Mouse (Mus musculus) heart, postnatal 25 days (tissue): ENCODE results near the gene Kmt2a. TPM values are rescaled to one million over a fixed set of nuclear protein-coding genes. Genes with fewer than 3 reads are reported as not detected.
A peak's percentile ranks its signal among the peaks of the same experiment; 100 is the strongest.

Experiments used
- DNase-seq: peaks from one replicate; pipeline ENCODE4 v3.0.0; 2022; ENCODE audit warnings: low spot score
- intact Hi-C: fragments of 180-260 bp; cut with DNase I; formaldehyde crosslinking; loops from one replicate; pipeline ENCODE4 v1.15.1; 2025
- total RNA-seq, 2 experiments: library from RNA; stranded (reverse); gene quantifications; 2 replicates each; pipeline ENCODE4 v1.2.3; 2021

Kmt2a gene
- total RNA-seq, 2 experiments from 2014 or later: 23.2 to 28.1 TPM

DNA sequence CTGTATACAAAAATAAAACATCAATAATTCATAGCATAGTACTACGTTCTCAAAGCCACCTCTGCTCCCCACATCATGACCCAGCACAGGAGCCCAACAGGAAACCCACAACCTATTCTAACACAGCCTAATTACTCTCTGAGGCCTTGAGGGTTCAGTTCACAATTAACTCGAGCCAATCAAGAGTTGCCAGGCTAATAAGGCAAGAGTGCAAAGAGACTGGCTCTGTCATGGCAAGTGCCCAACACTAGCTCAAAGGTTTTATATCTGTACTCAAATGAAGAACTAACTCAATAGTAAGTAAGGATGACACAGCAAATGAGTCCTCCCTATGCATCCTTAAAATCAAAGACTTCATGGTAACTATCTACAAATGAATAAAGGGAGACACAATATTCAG, 50.6 kb downstream of the Kmt2a start:
- DNase-seq: no peak
- intact Hi-C loops: no loop called here

DNA sequence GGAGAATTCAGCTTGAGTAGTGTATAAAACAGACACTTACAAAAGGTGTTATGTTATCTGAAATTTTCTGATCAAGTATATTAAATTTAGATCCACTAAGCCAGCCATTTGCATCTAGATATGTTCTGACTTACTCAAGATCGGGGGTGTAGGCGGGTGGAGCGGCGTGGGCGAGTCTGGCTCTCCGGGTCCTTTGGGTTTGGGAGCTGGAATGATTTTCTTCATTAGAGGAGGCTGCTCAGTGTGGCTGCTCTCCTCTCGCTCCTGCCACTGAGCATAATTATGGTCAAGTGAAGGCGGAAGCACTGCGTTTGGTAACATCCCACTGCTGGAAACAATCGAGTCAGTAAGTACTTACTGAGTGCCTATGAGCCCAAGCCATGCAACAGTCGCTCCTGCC, 52.2 kb downstream of the Kmt2a start:
- no peak for DNase-seq
- intact Hi-C loops: no loop called here

DNA sequence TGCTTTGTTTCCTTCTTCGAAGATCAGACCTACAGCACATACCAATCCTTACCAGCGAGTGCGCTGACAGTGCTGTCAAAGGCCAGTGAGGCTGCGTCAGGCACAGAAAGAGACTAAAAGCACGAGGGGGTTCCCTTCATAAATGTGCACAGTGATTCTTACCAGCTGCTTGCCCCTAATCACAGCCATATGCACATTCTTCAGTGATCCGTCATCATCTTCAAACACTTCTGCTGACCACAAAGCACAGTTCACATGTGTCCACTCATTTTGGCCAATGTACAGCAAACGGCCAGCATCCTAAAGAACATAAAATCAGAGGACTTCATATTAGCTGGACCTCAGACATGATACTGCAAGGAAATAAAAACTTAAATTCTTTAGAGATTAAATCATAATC, 54.4 kb downstream of the Kmt2a start:
- intact Hi-C loops: no loop called here
- no peak for DNase-seq

DNA sequence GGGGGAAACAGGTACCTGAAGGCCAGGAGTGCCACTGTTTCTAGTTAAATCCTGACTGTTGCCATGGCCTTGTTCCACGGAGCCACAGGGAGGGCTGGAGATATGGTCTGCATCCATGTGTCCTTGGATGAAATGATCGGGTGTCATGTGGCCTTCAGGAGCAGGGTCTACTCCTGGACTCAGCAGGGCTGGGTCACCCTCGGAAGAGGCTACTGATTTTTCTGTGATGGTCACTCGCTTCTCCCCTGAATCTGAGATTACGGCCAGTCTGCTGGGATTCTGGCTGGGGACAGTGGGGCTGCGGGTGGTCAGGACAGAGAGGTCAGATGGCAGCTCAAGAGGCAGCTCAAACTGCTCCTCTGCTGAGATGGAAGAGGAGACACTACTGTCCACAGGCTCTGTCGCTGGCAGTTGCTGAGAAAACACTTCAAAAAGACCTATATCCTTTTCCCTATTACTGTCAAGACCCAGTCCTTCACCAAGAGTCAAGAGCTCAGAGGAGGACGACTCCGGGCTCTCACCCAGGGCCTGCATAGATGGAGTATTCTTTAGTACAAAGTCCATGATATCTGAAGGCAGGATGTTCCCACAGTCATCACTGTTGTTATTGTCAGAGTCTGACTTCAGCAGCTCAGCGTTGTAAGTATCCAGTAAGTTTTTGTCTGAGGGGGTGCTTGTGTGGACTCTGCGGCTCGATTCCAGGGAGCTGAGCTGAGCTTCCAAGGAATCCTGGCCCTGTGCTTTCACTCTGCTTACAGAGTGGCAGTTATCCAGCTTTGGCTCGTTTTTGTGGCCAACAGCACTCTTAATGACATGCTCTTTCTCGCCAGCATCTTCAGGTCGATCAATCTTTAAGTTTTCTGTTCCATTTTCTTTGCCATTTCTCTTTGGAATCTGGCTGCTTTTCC, 60.9 kb downstream of the Kmt2a start:
- DNase-seq: no peak
- intact Hi-C loops: no loop called here

GRCm38 (mm10) chr9:44817522-44817921, 63.6 kb downstream of the Kmt2a start:
- intact Hi-C loops: no loop called here
- DNase-seq: no peak

- intact Hi-C loops: no loop called here
- DNase-seq: no peak
Observed at GRCm38 (mm10) chr9:44814179-44814578, 66.9 kb downstream of the Kmt2a start.

DNA sequence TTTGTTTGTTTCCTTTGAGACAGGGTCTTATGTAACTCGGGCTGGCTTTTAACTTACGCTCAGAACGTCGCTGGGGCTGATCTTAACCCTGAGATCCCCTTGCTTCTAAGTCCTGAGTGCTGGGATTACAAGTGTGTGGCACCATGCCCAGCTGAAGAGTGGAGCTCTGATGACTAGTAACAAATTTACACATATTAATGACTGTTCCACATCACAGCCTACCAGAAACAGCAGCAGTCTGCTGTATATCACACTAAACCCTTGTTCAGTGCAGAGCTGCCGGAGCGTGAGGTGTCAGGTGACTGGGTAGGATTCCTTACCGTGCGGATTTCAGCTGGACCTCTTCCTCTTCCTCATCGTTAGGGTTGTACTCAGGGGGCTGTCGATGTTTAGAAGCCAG, 70.8 kb downstream of the Kmt2a start:
- intact Hi-C loops: no loop called here
- DNase-seq: no peak

GRCm38 (mm10) chr9:44807778-44808177, 73.3 kb downstream of the Kmt2a start:
- no peak for DNase-seq
- intact Hi-C loops: loop anchor here (10.0 kb wide), 1 partner anchor 363 kb away; the partner anchor contains the start of gene Foxr1

DNA sequence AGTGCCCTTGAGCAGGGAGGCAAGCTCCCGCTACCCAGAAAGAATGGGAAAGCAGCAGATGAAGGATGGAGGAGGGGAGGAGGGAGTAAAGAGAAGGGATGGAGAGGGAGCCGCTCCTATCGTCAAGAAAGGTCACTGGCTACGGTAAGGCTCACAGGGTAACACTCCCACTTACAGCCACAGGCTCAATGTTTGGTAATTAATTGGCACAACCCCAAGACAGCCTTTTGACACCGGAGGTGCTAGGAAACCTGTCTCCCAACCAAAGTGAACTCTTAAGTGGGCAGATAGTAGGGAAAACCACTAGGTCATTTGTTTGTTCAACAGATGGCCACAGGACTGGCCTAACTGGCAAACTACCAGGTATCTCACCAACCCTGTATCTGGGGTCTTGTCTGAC, 74.0 kb downstream of the Kmt2a start:
- no peak for DNase-seq
- intact Hi-C loops: loop anchor here (10.0 kb wide), 1 partner anchor 362 kb away; the partner anchor contains the start of gene Foxr1

DNA sequence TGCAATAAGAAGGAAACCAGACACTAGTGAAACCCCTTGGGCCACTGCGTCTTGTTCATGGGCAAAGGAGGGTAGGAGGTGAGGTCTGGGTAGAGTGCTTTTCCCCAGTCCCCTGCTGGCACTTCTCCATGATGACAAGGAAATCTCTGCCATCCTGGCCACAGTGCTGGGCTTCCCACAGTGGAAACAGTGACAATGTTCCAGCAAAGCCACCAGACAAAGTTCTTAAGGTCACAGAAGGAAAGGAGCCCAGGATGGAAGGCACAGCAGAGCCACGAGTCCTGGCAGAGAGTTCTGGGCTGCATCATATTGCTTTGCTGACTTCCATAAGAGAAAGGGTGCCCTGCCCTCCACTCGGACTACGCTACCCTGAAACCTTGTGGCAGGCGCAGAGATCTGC, 75.6 kb downstream of the Kmt2a start:
- intact Hi-C loops: loop anchor here (10.0 kb wide), 1 partner anchor 361 kb away; the partner anchor contains the start of gene Foxr1
- no peak for DNase-seq

DNA sequence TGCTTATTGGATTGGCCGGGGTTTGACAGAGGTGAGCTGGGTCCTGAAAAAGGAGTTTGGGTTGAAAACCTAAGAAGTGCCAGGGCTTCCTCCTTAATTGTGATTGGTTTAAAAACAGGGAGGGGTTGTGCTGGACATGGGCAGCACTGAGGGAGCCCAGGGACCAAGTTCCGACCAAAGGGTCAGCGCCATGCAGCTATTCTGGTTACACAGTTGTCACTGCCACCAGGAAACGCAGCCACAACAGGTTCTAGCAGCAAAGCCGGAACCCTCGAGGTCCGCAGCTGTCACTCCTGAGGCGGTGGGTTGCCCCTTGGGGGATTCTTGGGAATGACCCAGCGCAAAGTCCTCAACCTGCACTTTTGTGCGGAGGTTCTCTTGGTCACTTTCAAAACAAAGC, 76.4 kb downstream of the Kmt2a start:
- intact Hi-C loops: loop anchor here (10.0 kb wide), 1 partner anchor 360 kb away; the partner anchor contains the start of gene Foxr1
- DNase-seq: no peak

DNA sequence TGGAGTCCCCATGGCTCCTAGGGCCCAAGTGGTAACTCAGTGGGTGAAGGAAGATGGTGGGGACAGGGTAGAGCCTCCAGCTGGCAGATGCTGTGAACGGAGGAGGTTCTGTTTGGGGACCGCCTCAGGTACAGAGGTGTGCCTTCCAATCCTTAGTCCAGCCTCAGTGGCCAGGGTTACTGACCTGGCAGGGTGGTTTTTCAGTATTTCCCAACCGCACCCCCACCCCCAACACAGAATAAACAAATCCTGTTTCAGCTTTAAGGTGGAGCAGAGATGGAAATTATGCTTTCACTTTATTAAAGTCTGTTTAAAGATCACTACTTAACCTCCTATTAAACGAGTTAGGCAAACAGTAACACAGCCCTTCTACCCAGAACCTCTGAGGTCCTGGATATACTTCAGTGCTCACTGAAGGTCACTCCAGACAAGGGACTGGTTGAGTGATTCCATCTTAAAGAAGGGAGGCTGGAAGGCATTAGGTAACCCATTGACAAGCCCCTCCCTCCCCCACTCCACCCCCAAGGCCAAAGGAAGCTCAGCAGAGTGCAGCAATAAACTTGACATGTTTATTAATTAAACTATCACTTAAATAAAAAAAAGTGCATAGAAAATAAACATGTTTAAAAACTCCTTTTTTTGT, 78.2 kb downstream of the Kmt2a start, which contains the start of gene Ttc36:
Ttc36 (minus strand) TSS at position 265 of the 643 bp plus-strand sequence.
- DNase-seq: no peak
- intact Hi-C loops: loop anchor here (10.0 kb wide), 1 partner anchor 358 kb away; the partner anchor contains the start of gene Foxr1

DNA sequence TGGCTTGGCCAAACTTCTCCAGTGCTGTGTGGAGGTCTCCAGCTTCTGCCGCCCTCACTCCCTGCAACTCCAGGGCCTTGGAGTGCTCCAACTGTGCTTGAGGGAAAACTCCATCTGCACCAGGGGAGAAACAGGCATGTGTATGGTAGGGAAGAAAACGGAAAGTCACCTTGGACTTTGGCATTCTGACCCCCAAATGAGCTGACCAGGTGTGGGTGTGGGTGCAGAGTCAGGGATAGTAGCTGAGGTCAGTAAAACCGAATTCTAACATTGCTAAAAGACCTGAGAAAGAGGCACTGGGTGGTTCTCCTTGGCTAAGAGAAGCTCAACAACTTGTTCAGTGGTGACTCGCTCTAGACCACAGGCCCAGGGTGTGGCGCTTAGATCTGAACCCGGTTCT, 79.4 kb downstream of the Kmt2a start:
- no peak for DNase-seq
- intact Hi-C loops: loop anchor here (10.0 kb wide), 1 partner anchor 357 kb away; the partner anchor contains the start of gene Foxr1

GRCm38 (mm10) chr9:44799958-44800324, 81.2 kb downstream of the Kmt2a start:
- intact Hi-C loops: loop anchor here (10.0 kb wide), 1 partner anchor 355 kb away; the partner anchor contains the start of gene Foxr1
- no peak for DNase-seq

GRCm38 (mm10) chr9:44799102-44799957, 81.8 kb downstream of the Kmt2a start, which contains the start of gene Tmem25:
Gene Tmem25, minus strand, starts transcription at chr9:44799307.
- intact Hi-C loops: no loop called here
- DNase-seq: peak; percentile 69

- no peak for DNase-seq
- intact Hi-C loops: no loop called here
Observed at GRCm38 (mm10) chr9:44798298-44798697, 82.8 kb downstream of the Kmt2a start.

DNA sequence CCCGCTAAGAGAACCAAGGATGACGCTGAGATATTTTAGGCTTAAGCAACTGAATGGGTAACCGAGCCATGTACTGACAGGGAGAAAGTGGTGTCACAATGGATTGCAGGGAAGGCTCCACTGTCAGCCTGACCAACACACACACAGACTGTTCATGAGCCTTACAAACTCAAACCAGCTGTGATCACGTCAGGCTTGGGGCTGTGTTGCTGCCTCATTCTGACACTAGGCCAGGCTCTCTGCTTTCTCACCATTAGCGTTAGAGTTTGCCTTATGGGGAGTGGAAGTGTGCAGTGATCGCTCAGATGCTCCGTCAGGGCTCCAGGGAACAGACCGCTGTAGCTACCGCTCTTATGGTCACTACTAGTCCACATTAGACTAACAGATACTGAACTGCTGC, 88.3 kb downstream of the Kmt2a start:
- intact Hi-C loops: no loop called here
- DNase-seq: no peak

DNA sequence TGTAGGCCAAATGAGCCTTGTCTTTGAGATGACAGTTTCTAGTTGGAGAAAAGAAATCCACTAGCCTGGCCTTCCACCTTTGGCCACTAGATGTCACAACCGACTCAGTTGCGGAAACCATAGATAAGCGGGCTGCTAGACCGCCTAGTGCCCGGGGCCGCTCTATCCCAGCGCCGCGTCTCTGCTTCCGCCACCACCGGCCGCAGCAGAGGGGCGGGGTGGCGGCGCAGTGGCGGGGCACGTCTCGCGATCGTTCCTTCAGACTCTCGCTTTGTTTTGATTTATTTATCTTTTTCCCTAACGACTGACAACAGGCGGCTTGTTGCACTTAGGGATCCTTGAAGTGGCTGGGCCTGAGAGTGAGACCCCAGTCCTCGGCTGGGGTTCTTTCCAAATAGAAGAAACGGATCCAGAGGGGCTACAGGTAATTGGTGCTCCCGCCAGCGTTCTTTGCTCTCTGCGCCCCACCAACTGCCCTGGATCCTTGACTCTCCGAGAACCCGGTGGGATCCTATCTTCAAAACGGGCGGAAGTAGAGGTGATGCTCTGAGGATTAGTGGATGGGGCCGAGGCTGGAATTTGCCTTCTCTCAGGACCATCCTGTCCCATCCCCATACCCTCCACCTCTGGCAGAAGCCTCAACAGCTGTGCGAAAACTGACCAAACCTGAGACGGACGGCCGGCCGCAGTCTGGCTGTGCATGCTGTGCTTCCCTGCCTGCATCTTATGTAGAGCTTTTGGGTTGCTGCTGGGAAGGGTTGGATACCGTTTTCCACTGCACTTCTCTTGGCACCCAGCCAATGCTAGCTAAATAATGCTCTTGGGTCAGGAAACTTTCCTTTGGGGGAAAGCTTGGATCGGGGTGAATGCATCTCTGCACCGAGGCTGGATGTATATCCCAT, 108.1 kb downstream of the Kmt2a start:
- DNase-seq: peak; percentile 87
- intact Hi-C loops: loop anchor here (5.0 kb wide), 1 partner anchor 109 kb away; the partner anchor contains the start of gene Kmt2a

- DNase-seq: no peak
- intact Hi-C loops: loop anchor here (5.0 kb wide), 1 partner anchor 110 kb away; the partner anchor contains the start of gene Kmt2a
Observed at GRCm38 (mm10) chr9:44772392-44772749, 108.7 kb downstream of the Kmt2a start.
